Mouse (Mus musculus) stomach, embryonic 16.5 days (tissue): ENCODE measurements around the gene Tenm4. TPM values are rescaled to one million over a fixed set of nuclear protein-coding genes. Genes with fewer than 3 reads are reported as not detected.

ENCODE experiments used
- ATAC-seq: fragments of 200-750 bp; cut with Nextera tagmentation; 2 replicates; pipeline ENCODE4 v1.8.0; 2017; ENCODE audit warnings: moderate number of reproducible peaks, moderate TSS enrichment; ENCODE audit not compliant: insufficient read depth, low FRiP score
- H3K27ac ChIP-seq: fragments of 300-500 bp; sonication (generic); 2 replicates; pipeline ENCODE4 v1.5.1; 2014; ENCODE audit warnings: low read length
- H3K27me3 ChIP-seq: fragments of 300-500 bp; sonication (generic); 2 replicates; pipeline ENCODE4 v1.6.1; 2014; ENCODE audit warnings: low read length, control low read depth, mixed read lengths; ENCODE audit not compliant: control insufficient read depth, insufficient read depth
- H3K36me3 ChIP-seq: fragments of 300-500 bp; sonication (generic); 2 replicates; pipeline ENCODE4 v1.6.1; 2014; ENCODE audit warnings: low read length; ENCODE audit not compliant: control insufficient read depth, insufficient read depth
- H3K4me1 ChIP-seq: fragments of 300-500 bp; sonication (generic); 2 replicates; pipeline ENCODE4 v1.6.1; 2014; ENCODE audit warnings: low read length, control low read depth, mixed read lengths; ENCODE audit not compliant: control insufficient read depth, insufficient read depth
- H3K4me2 ChIP-seq: fragments of 300-500 bp; sonication (generic); 2 replicates; pipeline ENCODE4 v1.6.1; 2014; ENCODE audit warnings: low read depth, low read length, mixed read lengths
- H3K4me3 ChIP-seq: fragments of 300-500 bp; sonication (generic); replicated peaks from 2 replicates; pipeline ENCODE4 v1.5.1; 2014; ENCODE audit warnings: mild to moderate bottlenecking, low read length
- H3K9ac ChIP-seq: fragments of 300-500 bp; sonication (generic); 2 replicates; pipeline ENCODE4 v1.6.1; 2014; ENCODE audit warnings: low read length
- H3K9me3 ChIP-seq: fragments of 300-500 bp; sonication (generic); replicated peaks from 2 replicates; pipeline ENCODE4 v1.6.1; 2016; ENCODE audit warnings: low read length, control low read depth; ENCODE audit not compliant: control insufficient read depth
- WGBS: fragments of 180-500 bp; shearing (Covaris S2); extraction: QIAGEN DNeasy Blood & Tissue Kit; methylation state at CpG from one replicate; pipeline ENCODE4 v1.1.7; 2014; 5-methylcytosine and 5-hydroxymethylcytosine counted together
- microRNA counts: library from miRNA; unstranded; fragments of <30 nt; microRNA quantifications from one replicate; lab custom pipeline; 2016
- microRNA-seq: library from miRNA; unstranded; fragments of <30 nt; microRNA quantifications from one replicate; pipeline ENCODE4, GENCODE M21; 2016
- polyA plus RNA-seq: library from polyadenylated mRNA; unstranded; fragments of >200 nt; fragmentation: Nextera tagmentation; extraction: Ambion mirVana; gene quantifications from 2 replicates; pipeline ENCODE4 v1.2.1, GENCODE M21; 2015

Tenm4 gene
- polyA plus RNA-seq, 1 experiment from 2014 or later: 22.7 TPM

DNA sequence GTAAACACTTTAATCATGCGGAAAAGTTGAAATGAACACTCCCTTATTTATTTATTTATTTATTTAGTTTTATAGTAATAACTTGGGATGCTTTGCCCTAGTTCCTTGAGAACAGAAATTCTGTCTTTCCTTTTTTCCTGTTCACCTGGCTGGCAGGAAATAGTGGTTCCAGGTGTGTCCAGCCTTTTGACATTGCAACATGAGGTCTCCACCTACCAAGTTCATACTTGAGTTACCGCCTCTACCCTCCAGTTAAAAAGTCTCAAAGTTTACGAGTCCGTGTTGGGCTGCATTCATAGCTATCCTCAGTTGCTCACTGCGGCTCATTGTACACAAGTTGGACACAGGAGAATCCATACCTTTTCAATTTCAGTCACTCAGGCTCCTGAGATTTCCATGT is 781.0 kb downstream of the Tenm4 start:
- peak overlapping the region; percentile 97 for H3K4me3 ChIP-seq
- peaks cover 8% of the 10 kb centered on the region for H3K4me1 ChIP-seq
- peak overlapping the region; percentile 76; the same call in 1 of the 2 replicates for H3K27ac ChIP-seq
- H3K9me3 ChIP-seq: no peaks in the 10 kb centered on the region
- H3K36me3 ChIP-seq: no peaks in the 10 kb centered on the region
- H3K27me3 ChIP-seq: no peaks in the 10 kb centered on the region
- no peak for ATAC-seq
- peak overlapping the region; percentile 87 for H3K9ac ChIP-seq
- 30% methylated on average over 5 of the region's 5 CpGs for WGBS
- peak overlapping the region; percentile 88 for H3K4me2 ChIP-seq

- no peaks in the 10 kb centered on the region for H3K4me1 ChIP-seq
- no peak overlapping the region for H3K27ac ChIP-seq
- no peak overlapping the region for H3K9ac ChIP-seq
- no peak overlapping the region for H3K4me3 ChIP-seq
- H3K4me2 ChIP-seq: no peak overlapping the region
- H3K36me3 ChIP-seq: 0 out of 2 replicates have a peak, but pooled peaks cover 5% of the 10 kb centered on the region
- no peaks in the 10 kb centered on the region for H3K27me3 ChIP-seq
- WGBS: 92% methylated on average over 5 of the region's 5 CpGs
- no peak for ATAC-seq
- H3K9me3 ChIP-seq: no peaks in the 10 kb centered on the region
Observed at GRCm38 (mm10) chr7:96959168-96959567, 788.1 kb downstream of the Tenm4 start.

MicroRNA genes within 50 kb of the gene (microRNA counts, 519-probe panel; counts per million panel counts)
- 2,348 counts per million, percentile 50 among the panel's probes with 10 or more counts for microRNA mmu-miR-708 (lab: Ali Mortazavi, UCI)

Small RNA genes within 50 kb of the gene (microRNA-seq; reads per million reads assigned to microRNA genes)
- gene Mir6394: not detected
- gene Mir708: 1,696 reads per million, percentile 81 among the genes with 10 or more reads in this experiment
